Mouse (Mus musculus) MEL-GATA-1-ER (cell line): ENCODE measurements at regions not wholly inside any gene's neighbourhood (a gene's known extent, or its start where the extent isn't known, plus 50 kb on each side); places are given as distances from the start of the nearest gene placed in this dataset.

Experiments used
- DNase-seq: peaks from one replicate; pipeline ENCODE4 v3.0.0-alpha.2; 2012; ENCODE audit warnings: low read depth; ENCODE audit errors: extremely low read depth

- no peak for DNase-seq
Observed at GRCm38 (mm10) chr4:34105251-34105650, 55.3 kb upstream of the Spaca1 start.

DNA sequence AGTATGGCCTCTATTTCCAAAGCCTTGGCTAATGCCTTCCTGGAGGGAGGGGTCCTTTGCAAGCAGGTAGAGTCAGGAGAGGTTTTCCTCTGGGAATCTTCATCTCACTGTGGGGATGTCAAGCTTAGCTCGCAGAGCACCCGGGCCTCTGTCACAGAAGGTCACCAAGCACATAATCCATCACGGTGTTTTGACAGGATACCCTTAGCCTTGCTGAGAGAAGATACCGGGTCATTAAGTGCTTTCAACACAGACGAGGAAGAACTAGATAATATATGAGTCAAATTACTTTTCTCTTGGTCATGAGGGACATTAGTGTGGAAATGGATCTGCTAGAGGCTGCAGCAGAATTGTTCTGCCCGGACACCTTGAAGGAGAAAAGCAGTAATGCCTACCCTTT lies 64.3 kb upstream of the Spaca1 start:
- DNase-seq, result no peak

GRCm38 (mm10) chr4:34117086-34117485 lies 67.1 kb upstream of the Spaca1 start:
- DNase-seq, result no peak

GRCm38 (mm10) chr4:34122959-34123520 lies 73.0 kb upstream of the Spaca1 start:
- no peak for DNase-seq

- DNase-seq, result no peak
Observed at GRCm38 (mm10) chr4:34128224-34128623, 78.2 kb upstream of the Spaca1 start.

GRCm38 (mm10) chr4:34146133-34146867 lies 96.3 kb upstream of the Spaca1 start:
- DNase-seq, result no peak

DNA sequence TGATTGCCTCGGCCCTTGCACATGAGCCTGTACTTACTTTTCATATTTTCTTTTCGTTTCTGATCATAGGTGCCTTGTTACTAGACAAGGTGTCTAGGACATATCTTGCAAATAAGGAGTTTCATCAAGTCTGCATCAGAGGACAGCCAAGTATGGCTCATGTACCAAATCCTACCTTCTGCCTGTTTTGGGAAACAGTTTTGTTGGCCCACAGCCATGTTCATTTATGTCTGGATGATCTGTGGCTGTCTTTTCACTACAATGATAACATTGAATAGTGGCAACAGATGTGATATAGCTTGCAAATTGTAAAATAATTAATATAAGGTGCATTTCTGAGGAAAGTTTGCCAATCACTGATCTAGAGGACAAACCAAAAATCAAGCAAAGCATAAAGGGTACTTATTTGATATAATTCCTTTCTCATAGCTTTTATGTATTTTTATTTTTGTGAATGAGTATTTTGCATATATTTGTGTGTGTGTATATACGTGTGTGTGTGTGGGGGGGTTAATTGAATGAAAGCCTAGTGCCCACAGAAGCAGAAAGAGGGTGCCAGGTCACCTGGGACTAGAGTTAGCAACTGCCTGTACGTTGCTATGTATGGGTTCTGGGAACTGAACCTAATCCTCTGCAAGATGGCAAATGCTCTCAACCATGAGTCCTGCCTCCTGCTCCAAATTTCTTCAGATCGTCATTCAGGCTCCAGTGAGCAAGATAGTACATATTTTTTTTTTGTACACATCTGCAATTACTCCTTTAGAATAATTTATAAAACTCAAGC lies 99.2 kb upstream of the Spaca1 start:
- DNase-seq, result no peak

- DNase-seq, result no peak
Observed at GRCm38 (mm10) chr4:34151605-34152347, 101.8 kb upstream of the Spaca1 start.

GRCm38 (mm10) chr4:34155501-34155900 lies 105.5 kb upstream of the Spaca1 start:
- no peak for DNase-seq

DNA sequence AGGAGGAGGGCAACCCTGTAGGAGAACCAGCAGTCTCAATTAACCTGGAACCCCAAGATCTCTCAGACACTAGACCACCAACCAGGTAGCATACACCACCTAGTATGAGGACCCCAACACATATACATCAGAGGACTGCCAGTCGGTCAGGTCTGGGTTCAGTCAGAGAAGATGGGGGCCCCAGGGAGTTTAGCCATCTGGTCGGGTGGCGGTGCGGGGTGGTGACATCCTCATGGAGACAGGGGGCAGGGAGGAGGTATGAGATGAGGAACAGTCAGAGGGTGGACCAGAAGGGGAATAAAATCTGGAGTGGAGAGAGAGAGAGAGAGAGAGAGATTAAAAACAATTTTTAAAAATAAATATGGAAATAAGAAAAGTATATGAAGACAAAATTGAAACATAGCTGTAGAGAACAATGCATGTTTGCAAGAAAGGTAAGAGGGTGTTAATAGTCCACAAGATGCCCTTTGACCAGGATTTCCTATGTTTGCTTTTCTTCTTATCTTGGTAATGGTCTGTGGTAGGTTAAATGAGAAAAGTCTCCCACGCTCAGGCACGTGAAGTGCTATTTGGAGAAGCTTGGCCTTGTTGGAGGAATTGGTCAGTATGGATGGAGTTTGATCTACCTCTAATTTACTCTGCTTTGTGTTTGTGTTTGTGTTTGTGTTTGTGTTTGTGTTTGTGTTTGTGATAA lies 108.0 kb upstream of the Spaca1 start:
- no peak for DNase-seq

DNA sequence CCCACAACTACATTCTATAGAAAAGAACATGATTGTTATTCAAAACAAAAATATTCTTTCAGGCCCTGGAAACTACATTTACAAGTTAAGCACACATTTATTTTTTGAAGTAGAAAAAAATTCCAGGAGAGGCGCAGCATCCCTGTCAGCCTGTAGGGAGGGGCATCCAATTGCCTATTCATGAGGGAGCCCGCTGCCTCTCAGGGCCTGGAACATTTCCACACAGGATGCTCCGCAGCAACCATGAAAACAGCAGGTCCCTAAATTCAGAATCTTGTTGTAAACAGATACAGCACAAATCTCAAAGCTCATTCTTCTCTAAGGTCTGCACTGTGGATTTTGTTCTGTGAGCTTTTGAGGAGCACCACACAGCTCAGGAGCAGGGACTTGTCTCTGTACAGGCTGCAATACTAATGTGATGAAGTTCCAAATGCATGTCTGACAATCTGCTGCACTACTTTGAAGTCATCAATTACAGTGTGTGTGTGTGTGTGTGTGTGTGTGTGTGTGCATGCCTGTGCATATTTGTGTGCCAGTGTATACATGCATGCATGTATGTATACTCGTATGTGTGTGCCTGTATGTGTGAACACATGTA lies 121.4 kb upstream of the Spaca1 start:
- no peak for DNase-seq

GRCm38 (mm10) chr4:34172000-34172399 lies 122.0 kb upstream of the Spaca1 start:
- DNase-seq, result peak; percentile 26

GRCm38 (mm10) chr4:34177421-34177820 lies 127.4 kb upstream of the Spaca1 start:
- DNase-seq, result no peak

DNA sequence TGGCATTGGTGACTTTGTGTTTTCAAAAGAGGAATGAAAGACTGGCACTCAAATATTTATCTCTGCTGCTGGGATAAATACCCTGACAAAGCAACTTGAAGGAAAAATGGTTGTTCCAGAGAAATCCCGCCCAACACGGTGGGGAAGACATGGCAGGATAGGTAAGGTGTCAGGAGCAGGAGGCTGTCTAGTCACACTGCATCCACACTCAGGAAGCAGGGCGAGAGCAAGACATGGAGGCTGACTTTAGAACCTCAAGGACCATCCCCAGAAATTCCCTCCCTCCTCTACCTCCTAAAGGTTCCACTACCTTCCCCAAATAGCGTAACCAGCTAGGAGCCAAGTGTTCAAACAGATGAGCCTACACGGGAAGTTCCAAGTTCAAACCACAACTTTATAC lies 136.5 kb upstream of the Spaca1 start:
- DNase-seq, result no peak

GRCm38 (mm10) chr4:34203193-34203848 lies 153.3 kb upstream of the Spaca1 start:
- no peak for DNase-seq

GRCm38 (mm10) chr4:34209179-34209896 lies 159.3 kb upstream of the Spaca1 start:
- no peak for DNase-seq

DNA sequence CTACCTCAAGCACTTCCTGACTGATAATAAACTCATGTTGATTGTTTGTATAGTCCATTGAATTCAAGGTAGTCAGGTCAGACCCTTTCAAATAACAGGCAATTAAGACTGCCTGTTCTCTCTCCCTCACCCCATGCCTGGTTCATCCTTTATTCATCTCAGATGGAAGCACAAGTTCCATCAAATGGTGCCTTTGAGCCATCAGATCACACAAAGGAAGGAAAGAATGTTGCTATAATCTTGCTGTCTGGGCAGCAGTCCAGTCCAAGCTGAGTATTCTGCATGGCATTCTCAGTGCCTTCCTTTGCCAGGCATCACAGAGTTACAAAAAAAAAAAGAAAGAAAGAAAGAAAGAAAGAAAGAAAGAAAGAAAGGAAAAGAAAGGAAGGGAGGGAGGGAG lies 163.7 kb upstream of the Spaca1 start:
- DNase-seq, result no peak

- no peak for DNase-seq
Observed at GRCm38 (mm10) chr4:34214346-34214745, 164.4 kb upstream of the Spaca1 start.

- DNase-seq, result no peak
Observed at GRCm38 (mm10) chr4:34221915-34222314, 171.9 kb upstream of the Spaca1 start.
